Mouse (Mus musculus): Measurements from ENCODE around the gene Ftsj3. TPM values are rescaled to one million over a fixed set of nuclear protein-coding genes. Genes with fewer than 3 reads are reported as not detected.
A peak's percentile ranks its signal among the peaks of the same experiment; 100 is the strongest.

The Ftsj3 gene
- total RNA-seq (2014; rRNA removed): 19.7 and 20.7 TPM in 2 replicates
- polyA plus RNA-seq (2012; rRNA removed): 8.8 and 13.8 TPM in 2 replicates

GRCm38 (mm10) chr11:106255685-106256451, at the start of gene Ftsj3, which contains the start of gene Psmc5:
TSS of gene Ftsj3 (minus strand) at chr11:106256079.
TSS of gene Psmc5 (plus strand) at chr11:106256154.
- Histone ChIP-seq H3K4me3 (ENCODE audit: insufficient read depth, low read depth, low read length) (peak within 1 kb of the TSS; percentile 69), H3K36me3 (ENCODE audit: control insufficient read depth, insufficient read depth, low read length) (peaks cover 27% of the 10 kb centered on the region), H3K27ac (replicated peaks; ENCODE audit: insufficient read depth, low read depth, low read length) (peak within 1 kb of the TSS; percentile 63), H3K9ac (ENCODE audit: low read depth, low read length) (peak within 1 kb of the TSS; percentile 77), H3K79me2 (ENCODE audit: control insufficient read depth, insufficient read depth, low read length) (peaks cover 16% of the 10 kb centered on the region; the same call in 1 of the 2 replicates), H3K27me3 (ENCODE audit: control insufficient read depth, insufficient read depth, low read length) (no peaks in the 10 kb centered on the region), H3K4me1 (ENCODE audit: control insufficient read depth, insufficient read depth, low read length) (peaks cover 6% of the 10 kb centered on the region)
- WGBS: under 1% methylated on average over 42 of the region's 42 CpGs
- peak; percentile 85 for DNase-seq (ENCODE audit: extremely low read depth, low read depth, low spot score)
- TF ChIP-seq CTCF (IDR thresholded peaks at IDR 0.05; ENCODE audit: low read depth, low read length) (0 out of 2 replicates have a peak, but pooled peaks have one; percentile 22), POLR2A (IDR thresholded peaks at IDR 0.05; ENCODE audit: extremely low read depth, insufficient read depth, low read length) (peak; percentile 85)

GRCm38 (mm10) chr11:106305348-106306064, 49.6 kb upstream of the Ftsj3 start:
- WGBS: 81% methylated on average over 10 of the region's 10 CpGs
- no peaks in the 10 kb centered on the region for H3K27me3 ChIP-seq (ENCODE audit: control insufficient read depth, insufficient read depth, low read length)
- peak; percentile 7 for DNase-seq (ENCODE audit: extremely low read depth, low read depth, low spot score)
- H3K4me1 ChIP-seq (ENCODE audit: control insufficient read depth, insufficient read depth, low read length): no peaks in the 10 kb centered on the region
- H3K9ac ChIP-seq (ENCODE audit: low read depth, low read length): no peak overlapping the region
- TF ChIP-seq POLR2A (IDR thresholded peaks at IDR 0.05; ENCODE audit: extremely low read depth, insufficient read depth, low read length) (no peak), CTCF (IDR thresholded peaks at IDR 0.05; ENCODE audit: low read depth, low read length) (no peak)
- no peak overlapping the region for H3K4me3 ChIP-seq (ENCODE audit: insufficient read depth, low read depth, low read length)
- H3K36me3 ChIP-seq (ENCODE audit: control insufficient read depth, insufficient read depth, low read length): no peaks in the 10 kb centered on the region
- no peak overlapping the region for H3K27ac ChIP-seq (replicated peaks; ENCODE audit: insufficient read depth, low read depth, low read length)
- no peaks in the 10 kb centered on the region for H3K79me2 ChIP-seq (ENCODE audit: control insufficient read depth, insufficient read depth, low read length)

GRCm38 (mm10) chr11:106302634-106303033, 46.8 kb upstream of the Ftsj3 start:
- DNase-seq (ENCODE audit: extremely low read depth, low read depth, low spot score): peak; percentile 54
- TF ChIP-seq CTCF (IDR thresholded peaks at IDR 0.05; ENCODE audit: low read depth, low read length) (peak; percentile 84), POLR2A (IDR thresholded peaks at IDR 0.05; ENCODE audit: extremely low read depth, insufficient read depth, low read length) (no peak)
- Histone ChIP-seq H3K27ac (replicated peaks; ENCODE audit: insufficient read depth, low read depth, low read length) (no peak overlapping the region), H3K79me2 (ENCODE audit: control insufficient read depth, insufficient read depth, low read length) (no peaks in the 10 kb centered on the region), H3K36me3 (ENCODE audit: control insufficient read depth, insufficient read depth, low read length) (no peaks in the 10 kb centered on the region), H3K4me1 (ENCODE audit: control insufficient read depth, insufficient read depth, low read length) (no peaks in the 10 kb centered on the region), H3K4me3 (ENCODE audit: insufficient read depth, low read depth, low read length) (no peak overlapping the region), H3K27me3 (ENCODE audit: control insufficient read depth, insufficient read depth, low read length) (no peaks in the 10 kb centered on the region), H3K9ac (ENCODE audit: low read depth, low read length) (no peak overlapping the region)
- 5% methylated on average over 2 of the region's 2 CpGs for WGBS

GRCm38 (mm10) chr11:106301765-106302164, 45.9 kb upstream of the Ftsj3 start, which contains the start of gene Gh:
TSS of gene Gh (minus strand) at chr11:106301865.
- DNase-seq (ENCODE audit: extremely low read depth, low read depth, low spot score): no peak
- no peaks in the 10 kb centered on the region for H3K79me2 ChIP-seq (ENCODE audit: control insufficient read depth, insufficient read depth, low read length)
- no peaks in the 10 kb centered on the region for H3K36me3 ChIP-seq (ENCODE audit: control insufficient read depth, insufficient read depth, low read length)
- no peaks in the 10 kb centered on the region for H3K27me3 ChIP-seq (ENCODE audit: control insufficient read depth, insufficient read depth, low read length)
- no peak within 1 kb of the TSS for H3K27ac ChIP-seq (replicated peaks; ENCODE audit: insufficient read depth, low read depth, low read length)
- WGBS: 77% methylated on average over 9 of the region's 9 CpGs
- no peaks in the 10 kb centered on the region for H3K4me1 ChIP-seq (ENCODE audit: control insufficient read depth, insufficient read depth, low read length)
- no peak within 1 kb of the TSS for H3K4me3 ChIP-seq (ENCODE audit: insufficient read depth, low read depth, low read length)
- no peak within 1 kb of the TSS for H3K9ac ChIP-seq (ENCODE audit: low read depth, low read length)
- no peak for TF ChIP-seq POLR2A (IDR thresholded peaks at IDR 0.05; ENCODE audit: extremely low read depth, insufficient read depth, low read length)
- TF ChIP-seq CTCF (IDR thresholded peaks at IDR 0.05; ENCODE audit: low read depth, low read length): no peak

GRCm38 (mm10) chr11:106291861-106292260, 36.0 kb upstream of the Ftsj3 start:
- peak; percentile 75 for DNase-seq (ENCODE audit: extremely low read depth, low read depth, low spot score)
- no peaks in the 10 kb centered on the region for H3K4me1 ChIP-seq (ENCODE audit: control insufficient read depth, insufficient read depth, low read length)
- no peak for TF ChIP-seq POLR2A (IDR thresholded peaks at IDR 0.05; ENCODE audit: extremely low read depth, insufficient read depth, low read length)
- TF ChIP-seq CTCF (IDR thresholded peaks at IDR 0.05; ENCODE audit: low read depth, low read length): no peak
- no peaks in the 10 kb centered on the region for H3K27me3 ChIP-seq (ENCODE audit: control insufficient read depth, insufficient read depth, low read length)
- H3K36me3 ChIP-seq (ENCODE audit: control insufficient read depth, insufficient read depth, low read length): no peaks in the 10 kb centered on the region
- no peaks in the 10 kb centered on the region for H3K79me2 ChIP-seq (ENCODE audit: control insufficient read depth, insufficient read depth, low read length)
- no peak overlapping the region for H3K9ac ChIP-seq (ENCODE audit: low read depth, low read length)
- no peak overlapping the region for H3K4me3 ChIP-seq (ENCODE audit: insufficient read depth, low read depth, low read length)
- 62% methylated on average over 2 of the region's 2 CpGs for WGBS
- H3K27ac ChIP-seq (replicated peaks; ENCODE audit: insufficient read depth, low read depth, low read length): no peak overlapping the region

All from liver, adult 2 months (tissue).